Mouse (Mus musculus): Measurements from ENCODE around the gene Kdsr.

The Kdsr gene

DNA sequence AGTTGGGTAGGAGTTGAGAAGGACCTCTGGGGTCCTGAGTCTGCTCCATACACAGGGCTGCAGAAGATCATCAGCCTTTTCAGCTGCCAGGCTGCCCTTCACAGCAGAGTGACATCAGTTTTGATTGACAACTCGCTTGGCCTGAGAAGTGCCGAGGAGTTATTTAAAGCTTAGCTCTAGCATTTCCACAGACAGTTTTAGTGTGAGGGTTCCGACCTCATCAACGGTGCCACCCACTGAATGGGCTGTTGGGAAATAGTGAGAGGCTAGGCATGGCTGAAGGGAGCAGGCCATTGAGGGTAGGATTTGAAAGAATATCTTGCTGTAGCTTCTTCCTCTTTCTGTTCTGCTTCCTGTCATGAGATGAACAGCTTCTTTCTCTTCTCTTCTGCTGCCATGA lies 63.9 kb downstream of the Kdsr start:
- no peak for DNase-seq (ENCODE audit: low spot score in 2 of 2)

DNA sequence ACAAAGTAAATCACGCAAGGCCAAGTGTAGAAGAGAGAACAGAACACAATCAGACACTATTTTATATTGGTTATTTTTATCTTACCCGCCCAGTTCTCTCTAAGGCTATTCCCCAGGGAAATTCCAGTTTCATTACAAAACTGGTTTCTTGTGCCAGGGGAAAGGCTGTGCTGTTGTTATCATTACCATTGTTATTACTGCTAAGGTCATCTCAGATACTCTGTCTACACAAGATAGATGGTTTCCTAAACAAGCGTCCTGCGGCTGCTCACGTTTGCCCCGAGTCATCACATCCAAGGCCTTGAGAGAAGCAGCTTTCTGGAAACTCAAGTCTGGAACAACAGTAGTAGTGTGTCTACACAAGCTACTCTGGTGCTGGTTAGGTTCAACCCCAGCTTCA lies 65.2 kb downstream of the Kdsr start:
- DNase-seq (ENCODE audit: low spot score in 2 of 2): no peak

DNA sequence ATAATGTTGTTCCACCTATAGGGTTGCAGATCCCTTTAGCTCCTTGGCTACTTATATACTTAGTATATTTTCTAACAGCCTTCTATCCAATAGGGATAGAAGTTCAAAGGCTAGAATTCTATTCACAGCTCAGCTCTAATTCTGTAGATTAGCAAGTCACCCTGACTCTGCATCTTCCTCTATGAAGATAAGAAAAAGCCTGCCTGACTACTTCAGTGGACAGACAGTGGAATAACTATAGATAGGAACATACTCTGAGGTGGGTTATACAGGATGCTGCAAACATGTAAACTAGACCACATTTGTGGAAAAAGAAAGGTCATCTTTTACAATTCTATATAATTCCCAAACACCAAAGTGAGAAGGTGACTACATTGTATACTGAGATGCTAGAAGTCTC lies 66.9 kb downstream of the Kdsr start:
- DNase-seq (ENCODE audit: low spot score in 2 of 2): no peak

DNA sequence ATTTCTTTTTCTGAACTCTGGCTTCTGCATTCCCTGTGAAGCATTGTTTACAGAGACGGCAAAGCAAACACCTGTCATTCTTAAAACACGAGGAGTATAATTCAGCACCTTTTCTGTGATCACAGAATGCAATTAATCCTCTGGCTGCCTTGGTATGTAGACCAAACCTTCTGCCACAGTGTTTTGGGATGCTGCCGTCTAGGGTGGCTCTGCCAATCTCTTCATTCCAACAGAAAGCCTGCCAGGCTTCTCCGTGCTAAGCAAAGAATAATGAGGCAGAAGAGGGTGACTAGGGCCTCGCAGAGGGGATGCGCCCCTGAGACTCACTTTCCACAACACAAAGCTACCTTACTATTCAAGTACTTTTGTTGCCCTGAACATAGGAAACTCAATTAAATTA lies 68.6 kb downstream of the Kdsr start:
- no peak for DNase-seq (ENCODE audit: low spot score in 2 of 2)

- DNase-seq (ENCODE audit: low spot score in 2 of 2): no peak
These were observed 71.4 kb downstream of the Kdsr start for GRCm38 (mm10) chr1:106688161-106688516.

DNA sequence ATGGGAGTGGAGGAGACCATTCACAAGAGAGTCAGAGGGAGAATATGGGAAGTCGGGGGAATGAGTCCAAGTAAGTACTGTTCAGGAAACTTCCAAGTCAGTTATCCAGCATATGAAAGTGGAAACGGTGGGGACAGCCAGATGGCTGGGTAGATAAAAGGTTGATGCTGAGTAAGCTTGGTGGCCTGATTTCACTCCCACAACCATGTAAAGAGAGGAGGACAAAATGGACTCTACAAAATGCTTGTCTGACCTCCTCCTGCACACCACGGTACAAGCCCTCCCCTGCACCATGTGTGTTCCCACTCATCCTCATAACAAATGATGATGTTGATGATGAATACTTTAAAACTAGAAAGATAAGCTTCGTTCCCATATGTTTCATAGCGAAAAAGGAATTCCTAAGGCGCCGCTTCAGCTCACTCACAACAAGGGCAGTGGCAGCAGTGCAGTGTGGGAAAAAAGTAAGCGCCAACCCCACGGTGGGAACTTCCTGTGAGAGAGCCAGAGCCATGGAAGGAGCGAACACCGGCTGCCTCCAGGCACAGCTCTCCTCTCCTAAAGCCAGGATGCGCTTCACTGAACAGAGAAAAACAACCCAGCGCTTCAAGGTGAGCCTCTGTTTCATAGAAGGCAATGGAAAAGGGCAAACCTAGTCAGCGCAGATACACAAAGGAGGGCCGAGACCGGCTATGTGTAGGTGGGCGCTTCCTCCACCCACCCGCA lies 71.9 kb downstream of the Kdsr start:
- DNase-seq (ENCODE audit: low spot score in 2 of 2): no peak

- no peak for DNase-seq (ENCODE audit: low spot score in 2 of 2)
These were observed 73.8 kb downstream of the Kdsr start for GRCm38 (mm10) chr1:106685702-106686101.

DNA sequence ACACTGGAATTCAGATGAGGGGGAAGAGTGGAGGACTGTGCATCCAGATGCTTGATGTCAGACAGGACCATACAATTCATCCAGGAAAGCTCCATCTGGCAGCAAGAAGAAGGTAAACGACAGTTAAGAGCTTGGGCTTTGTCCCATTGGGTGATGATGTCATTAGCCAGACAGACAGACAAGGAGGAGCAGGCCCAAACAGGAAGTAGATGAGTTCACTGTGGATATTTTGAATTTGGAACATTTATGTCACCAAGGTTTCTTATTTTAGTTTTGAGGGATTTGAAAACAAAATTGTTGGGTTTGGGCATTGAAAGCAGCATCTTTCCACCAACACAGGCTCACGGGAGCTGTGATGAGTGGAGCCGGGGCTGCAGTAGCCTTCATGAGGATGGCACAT lies 75.0 kb downstream of the Kdsr start:
- DNase-seq (ENCODE audit: low spot score in 2 of 2): no peak

DNA sequence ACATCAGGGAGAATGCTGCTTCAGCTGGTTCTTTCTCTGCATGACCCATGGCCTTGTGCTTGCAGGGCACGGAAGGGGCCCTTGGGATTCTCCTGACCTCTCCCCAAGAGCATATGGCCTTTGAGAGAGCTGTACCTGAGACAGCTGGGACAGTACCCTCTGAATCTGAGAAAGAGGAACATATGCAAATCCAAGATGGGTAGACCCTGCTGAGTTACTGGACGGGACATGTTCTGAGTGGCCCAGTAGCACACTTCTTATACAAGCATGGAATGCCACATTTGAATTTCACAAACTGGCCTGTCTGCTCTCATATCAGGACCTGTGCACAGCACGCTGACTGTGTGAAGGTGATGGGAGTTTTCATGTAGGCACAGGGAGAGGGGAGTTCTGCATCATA lies 76.7 kb downstream of the Kdsr start:
- DNase-seq (ENCODE audit: low spot score in 2 of 2): no peak

DNA sequence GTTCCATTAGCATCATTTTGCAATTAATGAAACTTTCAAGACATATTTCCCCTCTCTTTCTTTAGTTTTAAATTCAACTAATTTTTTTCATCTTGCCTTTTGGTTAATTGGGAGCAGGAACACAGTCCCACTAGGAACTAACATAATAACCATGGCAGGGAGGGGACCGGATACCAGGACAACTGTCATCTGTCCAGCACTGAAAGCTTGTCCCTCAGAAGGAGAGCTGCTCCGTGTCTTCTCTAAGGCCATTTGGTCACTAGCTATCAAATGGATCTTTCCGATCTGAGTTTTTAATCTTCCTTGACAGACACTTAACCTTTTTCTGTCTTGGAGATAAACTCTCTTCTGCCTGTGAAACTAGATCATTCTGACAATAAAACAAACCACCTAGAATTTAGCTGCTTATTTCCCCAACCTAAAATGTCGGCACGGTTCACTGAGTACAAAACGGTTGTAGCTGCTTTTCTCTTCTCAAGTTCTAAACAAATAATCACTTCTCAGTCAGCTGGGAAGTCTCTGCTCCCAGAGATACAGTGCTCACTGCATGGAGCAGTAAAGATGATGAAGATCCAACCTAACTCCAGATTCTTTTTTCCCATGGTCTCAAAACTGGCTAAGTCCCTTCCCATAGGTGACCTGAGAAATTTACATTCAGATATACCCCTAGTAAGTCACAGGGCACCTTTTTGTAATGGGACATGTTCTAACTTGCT lies 79.6 kb downstream of the Kdsr start:
- no peak for DNase-seq (ENCODE audit: low spot score in 2 of 2)

GRCm38 (mm10) chr1:106678060-106678478 lies 81.5 kb downstream of the Kdsr start:
- no peak for DNase-seq (ENCODE audit: low spot score in 2 of 2)

Measured in cerebellum, postnatal 4 days (tissue).